ENCODE assay signal across 10 mouse cellular contexts in the genomic region with DNA sequence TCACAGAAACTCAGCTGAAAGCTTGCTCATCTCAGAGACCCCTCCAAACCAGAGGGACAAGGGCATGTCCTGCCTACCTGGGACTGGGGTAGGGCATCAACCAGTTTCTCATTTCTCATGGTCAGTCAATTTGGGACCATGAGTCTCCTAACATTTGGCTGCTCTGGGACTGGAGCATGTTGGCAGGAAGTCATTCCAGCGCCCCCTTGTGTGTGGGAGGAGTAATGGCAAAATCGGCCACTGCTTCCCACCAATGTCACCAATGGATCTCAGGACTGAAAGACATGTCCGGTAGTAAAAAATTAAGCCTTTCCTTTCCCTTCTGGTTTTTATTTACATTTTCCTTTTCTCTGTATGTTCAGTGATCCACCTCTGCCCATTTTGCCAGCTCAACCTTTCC.
DNase-seq lines count a peak whose midpoint lies in the region; TF ChIP-seq lines count a peak whose summit lies in the region.
"Had no signal": no experiment of that assay in that cellular context is flagged by ENCODE, and none has a peak within 500 bp of the region (broad histone marks: within the 10 kb centered on the region; RNA-seq: fewer than 3 reads in every experiment).

No protein-coding gene starts in this region.

- H3K4me1 ChIP-seq in testis, adult 2 months (ENCODE audit: control insufficient read depth, insufficient read depth, low read length), result no peaks in the 10 kb centered on the region
- H3K4me1 ChIP-seq in small intestine, adult 2 months (ENCODE audit: control insufficient read depth, insufficient read depth, insufficient read length, low read length), result no peaks in the 10 kb centered on the region

- no peaks in the 10 kb centered on the region for H3K36me3 ChIP-seq in testis, adult 2 months (ENCODE audit: control insufficient read depth, insufficient read depth, low read length)
- no peaks in the 10 kb centered on the region for H3K36me3 ChIP-seq in small intestine, adult 2 months (ENCODE audit: control insufficient read depth, insufficient read depth, low read length)
- H3K36me3 ChIP-seq: embryonic facial prominence, embryonic 12.5 days; hindbrain, embryonic 15.5 days had no signal

- TF ChIP-seq CTCF in gastrocnemius, adult 2 months (IDR thresholded peaks at IDR 0.05), result peak; percentile 55
- peak; percentile 76; the same call in 1 of the 2 replicates for TF ChIP-seq CTCF in testis, adult 2 months (IDR thresholded peaks at IDR 0.05; ENCODE audit: control insufficient read depth, insufficient read depth, insufficient replicate concordance, low read depth, low read length)
- peak; percentile 67; the same call in 1 of the 2 replicates for TF ChIP-seq CTCF in small intestine, adult 2 months (IDR thresholded peaks at IDR 0.05; ENCODE audit: extremely low read depth, insufficient read length, insufficient replicate concordance, low read depth, low read length)

- intact Hi-C loops in gastrocnemius, adult 2 months (cut with DNase I), result no loop called here
- intact Hi-C loops in heart, postnatal 36 days (cut with DNase I), result loop anchor here (2.0 to 5.0 kb wide), 3 partner anchors 117 to 283 kb away; no protein-coding TSS in a partner anchor

- no peak for DNase-seq in gastrocnemius, adult 2 months
- no peak for DNase-seq in gastrocnemius, postnatal 10 days
- DNase-seq in testis, postnatal 14 days (ENCODE audit: low spot score), result no peak
- peak; percentile 42 to 53 for DNase-seq in heart, postnatal 36 days
- no peak for DNase-seq in frontal cortex, postnatal 36 days (ENCODE audit: low spot score in 2 of 2)
- DNase-seq in layer of hippocampus, postnatal 36 days, result no peak

- no peak for TF ChIP-seq POLR2A in testis, adult 2 months (IDR thresholded peaks at IDR 0.05; ENCODE audit: control insufficient read depth, low read depth, low read length)
- TF ChIP-seq POLR2A in small intestine, adult 2 months (IDR thresholded peaks at IDR 0.05; ENCODE audit: low read depth, low read length), result no peak

- H3K27me3 ChIP-seq in testis, adult 2 months (ENCODE audit: control insufficient read depth, insufficient read depth, low read length), result no peaks in the 10 kb centered on the region
- H3K27me3 ChIP-seq in small intestine, adult 2 months (ENCODE audit: control insufficient read depth, insufficient read depth, low read length), result no peaks in the 10 kb centered on the region
- H3K27me3 ChIP-seq: hindbrain, embryonic 15.5 days had no signal

- no peak overlapping the region for H3K4me3 ChIP-seq in gastrocnemius, adult 2 months
- H3K4me3 ChIP-seq in testis, adult 2 months (ENCODE audit: control insufficient read depth, low read depth, low read length), result no peak overlapping the region
- no peak overlapping the region for H3K4me3 ChIP-seq in small intestine, adult 2 months (ENCODE audit: low read depth, low read length)
- H3K4me3 ChIP-seq: embryonic facial prominence, embryonic 12.5 days; hindbrain, embryonic 15.5 days had no signal

- 52% methylated on average over 3 of the region's 3 CpGs for WGBS in small intestine, adult 2 months

- H3K27ac ChIP-seq in gastrocnemius, adult 2 months, result no peak overlapping the region
- H3K27ac ChIP-seq in testis, adult 2 months (ENCODE audit: control insufficient read depth, insufficient read depth, low read depth, low read length), result no peak overlapping the region
- no peak overlapping the region for H3K27ac ChIP-seq in small intestine, adult 2 months (ENCODE audit: insufficient read depth, low read depth, low read length)
- H3K27ac ChIP-seq: embryonic facial prominence, embryonic 12.5 days; hindbrain, embryonic 15.5 days had no signal

Comparison
In these comparisons a context has a peak if more than half of its experiments do, and no peak if none do; other contexts are left out.
1. DNase-seq: peak in heart, postnatal 36 days (2 of 2); none in gastrocnemius, adult 2 months (single experiment), gastrocnemius, postnatal 10 days (single experiment), testis, postnatal 14 days (single experiment), frontal cortex, postnatal 36 days (0 of 2) and layer of hippocampus, postnatal 36 days (0 of 2).
2. Peak in every context shown above with its lines, with median percentiles within 50 percentile points of each other: CTCF ChIP-seq.